In the genomic region with DNA sequence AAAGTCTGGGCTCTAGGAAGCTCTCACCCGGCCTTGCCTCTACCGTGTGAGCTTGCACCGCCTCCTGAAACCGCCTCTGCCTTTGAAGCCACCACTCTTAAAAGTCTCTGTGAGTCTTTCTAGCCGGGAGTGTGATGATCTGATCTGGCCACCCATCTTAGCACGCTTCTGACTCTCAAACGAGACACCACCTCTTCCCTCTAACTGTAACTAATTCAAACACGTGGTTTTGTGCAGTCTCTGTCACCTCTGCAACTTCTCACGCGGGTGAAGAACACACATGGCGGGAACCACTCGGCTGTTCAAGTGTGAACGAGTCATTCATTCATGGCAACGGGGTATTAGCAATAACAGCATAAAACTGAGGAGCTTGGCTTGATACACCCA, we compare ENCODE assay signal across 15 mouse cellular contexts. TPM values are rescaled to one million over a fixed set of nuclear protein-coding genes. Genes with fewer than 3 reads are reported as not detected.
DNase-seq lines count a peak whose midpoint lies in the region; ATAC-seq lines count a peak whose summit lies in the region.
"Had no signal": no experiment of that assay in that cellular context is flagged by ENCODE, and none has a peak within 500 bp of the region (broad histone marks: within the 10 kb centered on the region; RNA-seq: fewer than 3 reads in every experiment).

No protein-coding gene starts in this region.

- H3K36me3 ChIP-seq in kidney, embryonic 15.5 days = peaks cover 13% of the 10 kb centered on the region
- H3K36me3 ChIP-seq: intestine, embryonic 15.5 days had no signal

- H3K9ac ChIP-seq in kidney, embryonic 15.5 days = no peak overlapping the region; the same call in 1 of the 2 replicates
- H3K9ac ChIP-seq: hindbrain, embryonic 12.5 days; intestine, embryonic 15.5 days; liver, embryonic 12.5 days; midbrain, embryonic 12.5 days; stomach, embryonic 15.5 days had no signal

- no peaks in the 10 kb centered on the region for H3K27me3 ChIP-seq in kidney, embryonic 15.5 days
- H3K27me3 ChIP-seq: hindbrain, embryonic 12.5 days; intestine, embryonic 15.5 days; liver, embryonic 12.5 days; stomach, embryonic 15.5 days had no signal

- H3K4me1 ChIP-seq in kidney, embryonic 15.5 days = peaks cover 41% of the 10 kb centered on the region

- peak; percentile 83 for DNase-seq in A20 (ENCODE audit: low read depth, low spot score)
- DNase-seq in CD4-positive, CD25-positive, alpha-beta regulatory T cell, adult 2 months (ENCODE audit: low read depth, low spot score) = peak; percentile 60
- DNase-seq in R1 (ENCODE audit: low read depth, low spot score) = peak; percentile 29
- peak; percentile 76 for DNase-seq in naive thymus-derived CD4-positive, alpha-beta T cell, adult 2 months (ENCODE audit: low read depth)
- DNase-seq in left cerebral cortex, postnatal 14 days (ENCODE audit: low spot score in 2 of 2) = no peak
- no peak for DNase-seq in liver

- no peaks in the 10 kb centered on the region for H3K9me3 ChIP-seq in kidney, embryonic 15.5 days (replicated peaks)
- H3K9me3 ChIP-seq: hindbrain, embryonic 12.5 days; intestine, embryonic 15.5 days; liver, embryonic 12.5 days; midbrain, embryonic 12.5 days; stomach, embryonic 15.5 days had no signal

- H3K27ac ChIP-seq in kidney, embryonic 15.5 days = no peak overlapping the region
- H3K27ac ChIP-seq: hindbrain, embryonic 12.5 days; intestine, embryonic 15.5 days; liver, embryonic 12.5 days; midbrain, embryonic 12.5 days; stomach, embryonic 15.5 days had no signal

- WGBS in kidney, embryonic 15.5 days = 68% methylated on average over 14 of the region's 14 CpGs

- intact Hi-C loops in left cerebral cortex, postnatal 14 days (cut with DNase I) = loop anchor here (1.0 to 5.0 kb wide), 2 partner anchors 55 to 154 kb away; no protein-coding TSS in a partner anchor

- ATAC-seq in kidney, embryonic 15.5 days (replicated peaks; ENCODE audit: low FRiP score) = no peak
- ATAC-seq: forebrain, embryonic 14.5 days; intestine, embryonic 15.5 days; liver, embryonic 12.5 days had no signal

- no peak overlapping the region for H3K4me2 ChIP-seq in kidney, embryonic 15.5 days
- H3K4me2 ChIP-seq: hindbrain, embryonic 12.5 days; midbrain, embryonic 12.5 days; stomach, embryonic 15.5 days had no signal

- H3K4me3 ChIP-seq in kidney, embryonic 15.5 days (replicated peaks) = no peak overlapping the region
- H3K4me3 ChIP-seq: hindbrain, embryonic 12.5 days; intestine, embryonic 15.5 days; liver, embryonic 12.5 days; midbrain, embryonic 12.5 days; stomach, embryonic 15.5 days had no signal

RNA-seq across cellular contexts. Expression of gene Bcdin3d, which starts 2.9 kb away (rescaled TPM):
- total RNA-seq in left cerebral cortex, postnatal 14 days (2021) = 1 to 10 TPM; 4.7 to 4.8 TPM
- 15.6 and 17.3 TPM in 2 replicates for polyA plus RNA-seq in kidney, embryonic 15.5 days (2015; fragmentation: Nextera tagmentation; extraction: Ambion mirVana)

RNA-seq across cellular contexts. Expression of gene Nckap5l, which starts 14.1 kb away (rescaled TPM):
- total RNA-seq in left cerebral cortex, postnatal 14 days (2021) = 10 to 100 TPM; 27.6 to 35.6 TPM
- polyA plus RNA-seq in kidney, embryonic 15.5 days (2015; fragmentation: Nextera tagmentation; extraction: Ambion mirVana) = 9.5 and 11.1 TPM in 2 replicates

RNA-seq across cellular contexts. Expression of gene Faim2, which starts 56.3 kb away (rescaled TPM):
- 100 to 1,000 TPM; 220 to 261 TPM for total RNA-seq in left cerebral cortex, postnatal 14 days (2021)
- 0.30 and 1.1 TPM in 2 replicates for polyA plus RNA-seq in kidney, embryonic 15.5 days (2015; fragmentation: Nextera tagmentation; extraction: Ambion mirVana)
- total RNA-seq: gastrocnemius, postnatal 4 days had no signal
- polyA plus RNA-seq: limb, embryonic 11.5 days had no signal

Comparison
In these comparisons a context has a peak if more than half of its experiments do, and no peak if none do; other contexts are left out.
1. DNase-seq: peak in A20 (single experiment), CD4-positive, CD25-positive, alpha-beta regulatory T cell, adult 2 months (single experiment), R1 (single experiment) and naive thymus-derived CD4-positive, alpha-beta T cell, adult 2 months (single experiment); none in left cerebral cortex, postnatal 14 days (0 of 2) and liver (single experiment).